Mouse (Mus musculus): ENCODE measurements around the gene Cpne1. TPM values are rescaled to one million over a fixed set of nuclear protein-coding genes. Genes with fewer than 3 reads are reported as not detected.

Cpne1 gene
- 26.9 and 28.7 TPM in 2 replicates for polyA plus RNA-seq (2015; fragmentation: Nextera tagmentation; extraction: Ambion mirVana)

GRCm38 (mm10) chr2:156111358-156112079 is at the start of gene Cpne1, which contains the start of gene Rbm12:
Gene Cpne1 (minus strand): TSS chr2:156111965.
Gene Rbm12 (minus strand): TSS chr2:156111978.
- H3K4me2 ChIP-seq, result peak within 1 kb of the TSS; percentile 74
- H3K36me3 ChIP-seq, result no peaks in the 10 kb centered on the region
- under 1% methylated on average over 73 of the region's 74 CpGs for WGBS
- H3K27ac ChIP-seq (replicated peaks), result peak within 1 kb of the TSS; percentile 96
- H3K9me3 ChIP-seq, result no peaks in the 10 kb centered on the region
- H3K9ac ChIP-seq, result peak within 1 kb of the TSS; percentile 89
- peak; percentile 95 for ATAC-seq (ENCODE audit: low FRiP score, low read depth)
- peaks cover 21% of the 10 kb centered on the region for H3K4me1 ChIP-seq (replicated peaks)
- no peaks in the 10 kb centered on the region for H3K27me3 ChIP-seq
- H3K4me3 ChIP-seq, result peak within 1 kb of the TSS; percentile 94

GRCm38 (mm10) chr2:156151538-156151937 is 39.8 kb upstream of the Cpne1 start:
- Histone ChIP-seq H3K9me3 (no peaks in the 10 kb centered on the region), H3K36me3 (peaks cover 63% of the 10 kb centered on the region), H3K9ac (no peak overlapping the region), H3K27ac (replicated peaks) (no peak overlapping the region), H3K4me3 (no peak overlapping the region), H3K27me3 (no peaks in the 10 kb centered on the region), H3K4me1 (replicated peaks) (no peaks in the 10 kb centered on the region; the same call in 1 of the 2 replicates), H3K4me2 (no peak overlapping the region)
- ATAC-seq (ENCODE audit: low FRiP score, low read depth), result no peak

- Histone ChIP-seq H3K9ac (no peak overlapping the region), H3K4me2 (no peak overlapping the region), H3K9me3 (no peaks in the 10 kb centered on the region), H3K36me3 (peaks cover 44% of the 10 kb centered on the region), H3K27me3 (no peaks in the 10 kb centered on the region), H3K27ac (replicated peaks) (no peak overlapping the region), H3K4me3 (no peak overlapping the region), H3K4me1 (replicated peaks) (peaks cover 23% of the 10 kb centered on the region)
- WGBS, result 91% methylated on average over 3 of the region's 3 CpGs
- ATAC-seq (ENCODE audit: low FRiP score, low read depth), result no peak
These were observed 35.7 kb upstream of the Cpne1 start for GRCm38 (mm10) chr2:156147316-156147915.

- Histone ChIP-seq H3K9me3 (no peaks in the 10 kb centered on the region), H3K36me3 (peaks cover 44% of the 10 kb centered on the region), H3K4me1 (replicated peaks) (peaks cover 23% of the 10 kb centered on the region), H3K9ac (no peak overlapping the region), H3K27me3 (no peaks in the 10 kb centered on the region), H3K4me2 (no peak overlapping the region), H3K27ac (replicated peaks) (no peak overlapping the region), H3K4me3 (no peak overlapping the region)
- 73% methylated on average over 5 of the region's 5 CpGs for WGBS
- ATAC-seq (ENCODE audit: low FRiP score, low read depth), result no peak
These were observed 34.7 kb upstream of the Cpne1 start for GRCm38 (mm10) chr2:156146272-156146989.

GRCm38 (mm10) chr2:156145486-156146130 is 33.8 kb upstream of the Cpne1 start:
- H3K9ac ChIP-seq, result no peak overlapping the region
- ATAC-seq (ENCODE audit: low FRiP score, low read depth), result no peak
- 62% methylated on average over 11 of the region's 11 CpGs for WGBS

GRCm38 (mm10) chr2:156143953-156144724 is 32.4 kb upstream of the Cpne1 start, which contains the start of the genes Romo1 and Nfs1:
Gene Romo1 (plus strand): TSS chr2:156144039.
Gene Nfs1 (minus strand): TSS chr2:156144186.
- peak within 1 kb of the TSS; percentile 93 for H3K9ac ChIP-seq
- H3K4me3 ChIP-seq, result peak within 1 kb of the TSS; percentile 93
- WGBS, result under 1% methylated on average over 70 of the region's 70 CpGs
- H3K4me1 ChIP-seq (replicated peaks), result peaks cover 23% of the 10 kb centered on the region
- H3K27ac ChIP-seq (replicated peaks), result peak within 1 kb of the TSS; percentile 95
- H3K27me3 ChIP-seq, result no peaks in the 10 kb centered on the region
- H3K4me2 ChIP-seq, result peak within 1 kb of the TSS; percentile 84
- H3K9me3 ChIP-seq, result no peaks in the 10 kb centered on the region
- peaks cover 29% of the 10 kb centered on the region for H3K36me3 ChIP-seq
- peak; percentile 98 for ATAC-seq (ENCODE audit: low FRiP score, low read depth)

More at GRCm38 (mm10) chr2:156145486-156146130, 33.8 kb upstream of the Cpne1 start:
- H3K27ac ChIP-seq (replicated peaks), result no peak overlapping the region
- peaks cover 39% of the 10 kb centered on the region for H3K36me3 ChIP-seq
- peak overlapping the region; percentile 93; the same call in 1 of the 2 replicates for H3K4me3 ChIP-seq
- H3K4me2 ChIP-seq, result peak overlapping the region; percentile 84
- H3K27me3 ChIP-seq, result no peaks in the 10 kb centered on the region
- no peaks in the 10 kb centered on the region for H3K9me3 ChIP-seq
- H3K4me1 ChIP-seq (replicated peaks), result peaks cover 23% of the 10 kb centered on the region

- H3K9me3 ChIP-seq, result no peaks in the 10 kb centered on the region
- H3K27me3 ChIP-seq, result no peaks in the 10 kb centered on the region
- H3K4me3 ChIP-seq, result peak overlapping the region; percentile 93
- H3K36me3 ChIP-seq, result peaks cover 24% of the 10 kb centered on the region
- 4% methylated on average over 16 of the region's 16 CpGs for WGBS
- peak overlapping the region; percentile 93 for H3K9ac ChIP-seq
- H3K4me2 ChIP-seq, result peak overlapping the region; percentile 84
- H3K27ac ChIP-seq (replicated peaks), result peak overlapping the region; percentile 95
- no peak for ATAC-seq (ENCODE audit: low FRiP score, low read depth)
- peaks cover 23% of the 10 kb centered on the region for H3K4me1 ChIP-seq (replicated peaks)
These were observed 31.6 kb upstream of the Cpne1 start for GRCm38 (mm10) chr2:156143367-156143766.

GRCm38 (mm10) chr2:156142820-156143219 is 31.1 kb upstream of the Cpne1 start:
- peak overlapping the region; percentile 84 for H3K4me2 ChIP-seq
- no peaks in the 10 kb centered on the region for H3K27me3 ChIP-seq
- H3K4me3 ChIP-seq, result peak overlapping the region; percentile 93
- H3K9me3 ChIP-seq, result no peaks in the 10 kb centered on the region
- peaks cover 23% of the 10 kb centered on the region for H3K4me1 ChIP-seq (replicated peaks)
- no peak for ATAC-seq (ENCODE audit: low FRiP score, low read depth)
- H3K27ac ChIP-seq (replicated peaks), result peak overlapping the region; percentile 95; the same call in 1 of the 2 replicates
- H3K9ac ChIP-seq, result peak overlapping the region; percentile 93; the same call in 1 of the 2 replicates
- WGBS, result 87% methylated on average over 2 of the region's 2 CpGs
- H3K36me3 ChIP-seq, result peaks cover 18% of the 10 kb centered on the region

GRCm38 (mm10) chr2:156135695-156136094 is 23.9 kb upstream of the Cpne1 start:
- H3K27ac ChIP-seq (replicated peaks), result no peak overlapping the region
- H3K9me3 ChIP-seq, result no peaks in the 10 kb centered on the region
- H3K4me1 ChIP-seq (replicated peaks), result no peaks in the 10 kb centered on the region
- peaks cover 15% of the 10 kb centered on the region for H3K36me3 ChIP-seq
- WGBS, result 93% methylated on average over 6 of the region's 6 CpGs
- no peak overlapping the region for H3K4me3 ChIP-seq
- no peak overlapping the region for H3K4me2 ChIP-seq
- ATAC-seq (ENCODE audit: low FRiP score, low read depth), result no peak
- H3K9ac ChIP-seq, result no peak overlapping the region
- no peaks in the 10 kb centered on the region for H3K27me3 ChIP-seq

GRCm38 (mm10) chr2:156134161-156134560 is 22.4 kb upstream of the Cpne1 start:
- ATAC-seq (ENCODE audit: low FRiP score, low read depth), result no peak
- Histone ChIP-seq H3K27me3 (no peaks in the 10 kb centered on the region), H3K9me3 (no peaks in the 10 kb centered on the region), H3K4me3 (no peak overlapping the region), H3K27ac (replicated peaks) (no peak overlapping the region), H3K9ac (no peak overlapping the region), H3K36me3 (peaks cover 15% of the 10 kb centered on the region), H3K4me2 (no peak overlapping the region), H3K4me1 (replicated peaks) (no peaks in the 10 kb centered on the region)
- WGBS, result 90% methylated on average over 5 of the region's 5 CpGs

GRCm38 (mm10) chr2:156126992-156127391 is 15.2 kb upstream of the Cpne1 start, which contains the start of gene Gm28036:
Gene Gm28036 (minus strand): TSS chr2:156127092.
- Histone ChIP-seq H3K27me3 (no peaks in the 10 kb centered on the region), H3K27ac (replicated peaks) (no peak within 1 kb of the TSS), H3K36me3 (peaks cover 11% of the 10 kb centered on the region), H3K9ac (no peak within 1 kb of the TSS), H3K4me2 (no peak within 1 kb of the TSS), H3K9me3 (no peaks in the 10 kb centered on the region), H3K4me3 (no peak within 1 kb of the TSS), H3K4me1 (replicated peaks) (no peaks in the 10 kb centered on the region)
- WGBS, result 97% methylated on average over 5 of the region's 5 CpGs
- ATAC-seq (ENCODE audit: low FRiP score, low read depth), result no peak

Measured in hindbrain, embryonic 15.5 days (tissue).